Mouse (Mus musculus): ENCODE results near the gene Neo1. TPM values are rescaled to one million over a fixed set of nuclear protein-coding genes. Genes with fewer than 3 reads are reported as not detected.
"Not testable (repeated sequence)": the region's sequence is repeated elsewhere in the genome, so short reads cannot be mapped to it uniquely, and the experiment has no call there.

Neo1 gene
- polyA plus RNA-seq, 1 experiment from 2014 or later, result 33.9 TPM

DNA sequence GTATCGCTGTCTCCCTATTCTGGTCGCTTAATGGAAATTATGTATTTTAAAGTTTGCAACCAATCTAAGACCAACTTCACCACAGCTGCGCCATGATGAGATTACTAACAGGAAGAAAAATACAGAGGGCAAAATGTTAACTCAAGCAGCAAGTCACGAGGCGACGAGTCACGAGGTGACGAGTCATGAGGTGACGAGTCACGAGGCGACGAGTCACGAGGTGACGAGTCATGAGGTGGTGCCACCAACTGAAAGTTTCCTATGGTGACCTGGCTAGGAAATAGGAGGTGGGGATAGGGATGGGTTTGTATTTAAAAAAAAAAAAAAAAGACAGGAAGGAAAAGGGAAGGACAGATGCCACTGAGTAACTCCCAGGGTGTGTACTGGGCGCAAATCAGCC is 57.2 kb downstream of the Neo1 start:
- Histone ChIP-seq H3K27me3 (ENCODE audit: control insufficient read depth, insufficient read depth, low read length) (no peaks in the 10 kb centered on the region), H3K4me3 (ENCODE audit: control insufficient read depth in 1 of 2, insufficient read depth in 1 of 2, low read depth in 1 of 2, low read length in 2 of 2) (no peak overlapping the region), H3K4me1 (ENCODE audit: control insufficient read depth in 2 of 2, insufficient read depth in 2 of 2, low read length in 2 of 2) (no peaks in the 10 kb centered on the region), H3K36me3 (ENCODE audit: control insufficient read depth, insufficient read depth, low read length) (peaks cover 31% of the 10 kb centered on the region), H3K27ac (replicated peaks in 1 of 2; ENCODE audit: control insufficient read depth in 1 of 2, insufficient read depth in 1 of 2, low read depth in 2 of 2, low read length in 2 of 2) (no peak overlapping the region), H3K4me2 (ENCODE audit: low read length) (no peak overlapping the region), H3K9me3 (ENCODE audit: control insufficient read depth, low read length) (no peaks in the 10 kb centered on the region), H3K9ac (ENCODE audit: low read length) (no peak overlapping the region)
- ATAC-seq (ENCODE audit: insufficient number of reproducible peaks, insufficient read depth, low FRiP score, low read depth), result no peak
- WGBS, result 66% methylated on average over 15 of the region's 15 CpGs

DNA sequence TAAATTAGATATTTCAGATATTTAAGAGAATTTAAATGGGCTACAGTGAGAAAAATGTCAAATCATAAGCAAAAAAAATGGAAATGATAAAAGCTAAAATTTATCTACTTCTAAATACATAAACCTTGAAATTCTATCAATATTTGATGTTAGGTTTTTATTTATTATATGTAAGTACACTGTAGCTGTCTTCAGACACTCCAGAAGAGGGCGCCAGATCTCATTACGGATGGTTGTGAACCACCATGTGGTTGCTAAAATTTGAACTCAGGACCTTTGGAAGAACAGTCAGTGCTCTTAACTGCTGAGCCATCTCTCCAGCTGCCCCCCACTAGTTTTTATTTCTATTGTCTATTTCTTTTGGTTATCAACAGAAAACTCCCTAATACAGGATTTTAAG is 65.1 kb downstream of the Neo1 start:
- H3K4me1 ChIP-seq (ENCODE audit: control insufficient read depth in 2 of 2, insufficient read depth in 2 of 2, low read length in 2 of 2); H3K9me3 ChIP-seq (ENCODE audit: control insufficient read depth, low read length); H3K4me2 ChIP-seq (ENCODE audit: low read length); H3K9ac ChIP-seq (ENCODE audit: low read length); H3K27me3 ChIP-seq (ENCODE audit: control insufficient read depth, insufficient read depth, low read length); H3K4me3 ChIP-seq (ENCODE audit: control insufficient read depth in 1 of 2, insufficient read depth in 1 of 2, low read depth in 1 of 2, low read length in 2 of 2); H3K27ac ChIP-seq (replicated peaks in 1 of 2; ENCODE audit: control insufficient read depth in 1 of 2, insufficient read depth in 1 of 2, low read depth in 2 of 2, low read length in 2 of 2); ATAC-seq (ENCODE audit: insufficient number of reproducible peaks, insufficient read depth, low FRiP score, low read depth); H3K36me3 ChIP-seq (ENCODE audit: control insufficient read depth, insufficient read depth, low read length): not testable (repeated sequence)
- WGBS, result 77% methylated on average over 2 of the region's 2 CpGs

- no peaks in the 10 kb centered on the region for H3K9me3 ChIP-seq (ENCODE audit: control insufficient read depth, low read length)
- WGBS, result 55% methylated on average over 2 of the region's 2 CpGs
Observed at GRCm38 (mm10) chr9:58967371-58967770, 68.9 kb downstream of the Neo1 start.

DNA sequence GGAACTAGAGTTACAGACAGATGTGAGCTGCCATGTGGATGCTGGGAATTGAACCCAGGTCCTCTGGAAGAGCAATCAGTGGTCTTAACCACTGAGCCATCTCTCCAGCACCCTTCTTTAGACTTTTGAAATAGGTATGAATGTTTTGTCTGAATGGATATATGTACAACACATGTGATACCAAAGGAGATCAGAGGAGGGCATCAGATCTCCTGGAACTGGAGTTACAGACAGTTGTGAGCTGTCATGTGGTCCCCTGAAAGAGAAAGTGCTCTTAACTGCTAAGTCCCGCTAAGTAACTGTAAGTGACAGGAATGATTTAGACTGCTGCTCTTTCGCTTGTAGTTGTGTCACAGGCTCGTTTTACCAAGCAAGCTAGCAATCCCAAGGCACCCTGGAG is 80.7 kb downstream of the Neo1 start:
- Histone ChIP-seq H3K36me3 (ENCODE audit: control insufficient read depth, insufficient read depth, low read length) (peaks cover 22% of the 10 kb centered on the region), H3K4me1 (ENCODE audit: control insufficient read depth in 2 of 2, insufficient read depth in 2 of 2, low read length in 2 of 2) (no peaks in the 10 kb centered on the region), H3K27ac (replicated peaks in 1 of 2; ENCODE audit: control insufficient read depth in 1 of 2, insufficient read depth in 1 of 2, low read depth in 2 of 2, low read length in 2 of 2) (no peak overlapping the region), H3K27me3 (ENCODE audit: control insufficient read depth, insufficient read depth, low read length) (no peaks in the 10 kb centered on the region), H3K4me3 (ENCODE audit: control insufficient read depth in 1 of 2, insufficient read depth in 1 of 2, low read depth in 1 of 2, low read length in 2 of 2) (no peak overlapping the region), H3K9me3 (ENCODE audit: control insufficient read depth, low read length) (no peaks in the 10 kb centered on the region), H3K9ac (ENCODE audit: low read length) (no peak overlapping the region), H3K4me2 (ENCODE audit: low read length) (no peak overlapping the region)
- WGBS, result 55% methylated on average over 3 of the region's 3 CpGs
- ATAC-seq (ENCODE audit: insufficient number of reproducible peaks, insufficient read depth, low FRiP score, low read depth), result no peak

More at GRCm38 (mm10) chr9:58967371-58967770, 68.9 kb downstream of the Neo1 start:
- H3K36me3 ChIP-seq (ENCODE audit: control insufficient read depth, insufficient read depth, low read length), result peaks cover 6% of the 10 kb centered on the region; the same call in 1 of the 2 replicates
- no peak overlapping the region for H3K27ac ChIP-seq (replicated peaks in 1 of 2; ENCODE audit: control insufficient read depth in 1 of 2, insufficient read depth in 1 of 2, low read depth in 2 of 2, low read length in 2 of 2)
- no peak overlapping the region for H3K9ac ChIP-seq (ENCODE audit: low read length)
- H3K4me1 ChIP-seq (ENCODE audit: control insufficient read depth in 2 of 2, insufficient read depth in 2 of 2, low read length in 2 of 2), result no peaks in the 10 kb centered on the region
- H3K4me3 ChIP-seq (ENCODE audit: control insufficient read depth in 1 of 2, insufficient read depth in 1 of 2, low read depth in 1 of 2, low read length in 2 of 2), result no peak overlapping the region
- no peak for ATAC-seq (ENCODE audit: insufficient number of reproducible peaks, insufficient read depth, low FRiP score, low read depth)
- no peaks in the 10 kb centered on the region for H3K27me3 ChIP-seq (ENCODE audit: control insufficient read depth, insufficient read depth, low read length)
- no peak overlapping the region for H3K4me2 ChIP-seq (ENCODE audit: low read length)

DNA sequence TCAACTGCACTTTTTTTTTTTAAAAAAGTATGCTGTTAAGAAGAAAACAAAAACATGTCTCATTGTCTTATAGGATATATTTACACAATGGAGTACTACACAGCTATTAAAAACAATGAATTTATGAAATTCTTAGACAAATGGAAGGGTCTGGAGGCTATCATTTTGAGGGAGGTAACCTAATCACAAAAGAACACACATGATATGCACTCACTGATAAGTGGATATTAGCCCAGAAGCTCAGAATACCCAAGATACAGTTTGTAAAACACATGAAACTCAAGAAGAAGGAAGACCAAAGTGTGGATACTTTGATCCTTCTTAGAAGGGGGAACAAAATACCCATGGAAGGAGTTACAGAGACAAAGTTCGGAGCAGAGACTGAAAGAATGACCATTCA is 90.3 kb downstream of the Neo1 start:
- not testable (repeated sequence) for H3K9me3 ChIP-seq (ENCODE audit: control insufficient read depth, low read length); H3K36me3 ChIP-seq (ENCODE audit: control insufficient read depth, insufficient read depth, low read length); H3K4me1 ChIP-seq (ENCODE audit: control insufficient read depth in 2 of 2, insufficient read depth in 2 of 2, low read length in 2 of 2); H3K4me3 ChIP-seq (ENCODE audit: control insufficient read depth in 1 of 2, insufficient read depth in 1 of 2, low read depth in 1 of 2, low read length in 2 of 2); ATAC-seq (ENCODE audit: insufficient number of reproducible peaks, insufficient read depth, low FRiP score, low read depth); H3K9ac ChIP-seq (ENCODE audit: low read length); H3K4me2 ChIP-seq (ENCODE audit: low read length); H3K27me3 ChIP-seq (ENCODE audit: control insufficient read depth, insufficient read depth, low read length); H3K27ac ChIP-seq (replicated peaks in 1 of 2; ENCODE audit: control insufficient read depth in 1 of 2, insufficient read depth in 1 of 2, low read depth in 2 of 2, low read length in 2 of 2)
- WGBS, result 87% methylated on average over 1 of the region's 1 CpGs

DNA sequence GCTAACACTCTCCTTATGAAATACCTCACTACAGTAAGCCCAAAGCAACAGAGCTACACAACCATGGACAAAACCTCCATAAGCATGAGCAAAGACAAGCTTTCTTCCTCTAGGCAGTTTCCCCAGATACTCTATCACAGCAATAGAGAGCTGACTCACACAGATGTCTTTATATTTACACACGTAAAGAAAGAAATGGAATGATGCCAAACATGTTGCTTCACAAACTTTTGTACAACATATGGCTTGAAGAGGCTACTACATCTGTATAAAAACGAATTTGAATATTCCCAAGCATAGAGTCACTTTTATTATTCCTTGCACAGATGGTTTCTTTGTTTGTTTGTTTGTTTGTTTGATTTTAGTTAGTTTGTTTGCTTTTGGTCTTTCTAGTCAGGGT is 101.5 kb downstream of the Neo1 start:
- Histone ChIP-seq H3K27me3 (ENCODE audit: control insufficient read depth, insufficient read depth, low read length) (no peaks in the 10 kb centered on the region), H3K9ac (ENCODE audit: low read length) (no peak overlapping the region), H3K4me3 (ENCODE audit: control insufficient read depth in 1 of 2, insufficient read depth in 1 of 2, low read depth in 1 of 2, low read length in 2 of 2) (no peak overlapping the region), H3K4me1 (ENCODE audit: control insufficient read depth in 2 of 2, insufficient read depth in 2 of 2, low read length in 2 of 2) (no peaks in the 10 kb centered on the region; a peak in 1 of 4 replicates), H3K9me3 (ENCODE audit: control insufficient read depth, low read length) (no peaks in the 10 kb centered on the region), H3K36me3 (ENCODE audit: control insufficient read depth, insufficient read depth, low read length) (peaks cover 18% of the 10 kb centered on the region), H3K27ac (replicated peaks in 1 of 2; ENCODE audit: control insufficient read depth in 1 of 2, insufficient read depth in 1 of 2, low read depth in 2 of 2, low read length in 2 of 2) (no peak overlapping the region), H3K4me2 (ENCODE audit: low read length) (no peak overlapping the region)
- no peak for ATAC-seq (ENCODE audit: insufficient number of reproducible peaks, insufficient read depth, low FRiP score, low read depth)
- WGBS, result 65% methylated on average over 2 of the region's 2 CpGs

- Histone ChIP-seq H3K4me1 (ENCODE audit: control insufficient read depth in 2 of 2, insufficient read depth in 2 of 2, low read length in 2 of 2) (no peaks in the 10 kb centered on the region), H3K9me3 (ENCODE audit: control insufficient read depth, low read length) (no peaks in the 10 kb centered on the region), H3K4me3 (ENCODE audit: control insufficient read depth in 1 of 2, insufficient read depth in 1 of 2, low read depth in 1 of 2, low read length in 2 of 2) (no peak overlapping the region), H3K36me3 (ENCODE audit: control insufficient read depth, insufficient read depth, low read length) (peaks cover 28% of the 10 kb centered on the region), H3K27ac (replicated peaks in 1 of 2; ENCODE audit: control insufficient read depth in 1 of 2, insufficient read depth in 1 of 2, low read depth in 2 of 2, low read length in 2 of 2) (no peak overlapping the region), H3K27me3 (ENCODE audit: control insufficient read depth, insufficient read depth, low read length) (no peaks in the 10 kb centered on the region), H3K4me2 (ENCODE audit: low read length) (no peak overlapping the region), H3K9ac (ENCODE audit: low read length) (no peak overlapping the region)
- ATAC-seq (ENCODE audit: insufficient number of reproducible peaks, insufficient read depth, low FRiP score, low read depth), result no peak
- WGBS, result 13% methylated on average over 1 of the region's 1 CpGs
Observed at GRCm38 (mm10) chr9:58928103-58928502, 108.1 kb downstream of the Neo1 start.

- Histone ChIP-seq H3K27ac (replicated peaks in 1 of 2; ENCODE audit: control insufficient read depth in 1 of 2, insufficient read depth in 1 of 2, low read depth in 2 of 2, low read length in 2 of 2) (no peak overlapping the region), H3K9ac (ENCODE audit: low read length) (no peak overlapping the region), H3K36me3 (ENCODE audit: control insufficient read depth, insufficient read depth, low read length) (peaks cover 53% of the 10 kb centered on the region), H3K27me3 (ENCODE audit: control insufficient read depth, insufficient read depth, low read length) (no peaks in the 10 kb centered on the region), H3K4me1 (ENCODE audit: control insufficient read depth in 2 of 2, insufficient read depth in 2 of 2, low read length in 2 of 2) (no peaks in the 10 kb centered on the region), H3K4me2 (ENCODE audit: low read length) (no peak overlapping the region), H3K9me3 (ENCODE audit: control insufficient read depth, low read length) (no peaks in the 10 kb centered on the region), H3K4me3 (ENCODE audit: control insufficient read depth in 1 of 2, insufficient read depth in 1 of 2, low read depth in 1 of 2, low read length in 2 of 2) (no peak overlapping the region)
- no peak for ATAC-seq (ENCODE audit: insufficient number of reproducible peaks, insufficient read depth, low FRiP score, low read depth)
- 60% methylated on average over 6 of the region's 6 CpGs for WGBS
Observed at GRCm38 (mm10) chr9:58902869-58903585, 133.2 kb downstream of the Neo1 start.
